Mouse (Mus musculus) midbrain, embryonic 16.5 days (tissue): ENCODE results near the gene Galr3. TPM values are rescaled to one million over a fixed set of nuclear protein-coding genes. Genes with fewer than 3 reads are reported as not detected.
A peak's percentile ranks its signal among the peaks of the same experiment; 100 is the strongest.

Source experiments
- ATAC-seq: fragments of 200-750 bp; cut with Nextera tagmentation; 2 replicates; pipeline ENCODE4 v1.8.0; 2017; ENCODE audit warnings: moderate TSS enrichment
- H3K27ac ChIP-seq: fragments of 300-500 bp; sonication (generic); 2 replicates; pipeline ENCODE4 v1.5.1; 2014; ENCODE audit warnings: mild to moderate bottlenecking, low read length, mixed read lengths
- H3K27me3 ChIP-seq: fragments of 300-500 bp; sonication (generic); 2 replicates; pipeline ENCODE4 v1.6.1; 2014; ENCODE audit warnings: low read depth, low read length, mixed read lengths; ENCODE audit not compliant: control insufficient read depth, insufficient read depth
- H3K36me3 ChIP-seq: fragments of 300-500 bp; sonication (generic); 2 replicates; pipeline ENCODE4 v1.6.1; 2014; ENCODE audit warnings: mild to moderate bottlenecking, low read length, moderate library complexity, mixed read lengths; ENCODE audit not compliant: control insufficient read depth, insufficient read depth
- H3K4me1 ChIP-seq: fragments of 300-500 bp; sonication (generic); 2 replicates; pipeline ENCODE4 v1.6.1; 2014; ENCODE audit warnings: mild to moderate bottlenecking, low read length, mixed read lengths; ENCODE audit not compliant: control insufficient read depth, insufficient read depth
- H3K4me2 ChIP-seq: fragments of 300-500 bp; sonication (generic); 2 replicates; pipeline ENCODE4 v1.6.1; 2014; ENCODE audit warnings: mild to moderate bottlenecking, low read length, mixed read lengths
- H3K4me3 ChIP-seq: fragments of 300-500 bp; sonication (generic); 2 replicates; pipeline ENCODE4 v1.5.1; 2014; ENCODE audit warnings: low read depth, mild to moderate bottlenecking, low read length, moderate library complexity, mixed read lengths
- H3K9ac ChIP-seq: fragments of 300-500 bp; sonication (generic); 2 replicates; pipeline ENCODE4 v1.6.1; 2014; ENCODE audit warnings: low read depth, low read length, mixed read lengths
- H3K9me3 ChIP-seq: fragments of 300-500 bp; sonication (generic); replicated peaks from 2 replicates; pipeline ENCODE4 v1.6.1; 2014; ENCODE audit warnings: mild to moderate bottlenecking, low read length, mixed read lengths; ENCODE audit not compliant: control insufficient read depth, poor library complexity, severe bottlenecking
- WGBS: fragments of 180-500 bp; shearing (Covaris S2); extraction: QIAGEN DNeasy Blood & Tissue Kit; methylation state at CpG from one replicate; pipeline ENCODE4 v1.1.7; 2014; 5-methylcytosine and 5-hydroxymethylcytosine counted together
- polyA plus RNA-seq: library from polyadenylated mRNA; unstranded; fragments of >200 nt; fragmentation: Nextera tagmentation; extraction: Ambion mirVana; gene quantifications from 2 replicates; pipeline ENCODE4 v1.2.1, GENCODE M21; 2015

Galr3 gene
- polyA plus RNA-seq, 1 experiment from 2014 or later = not detected

DNA sequence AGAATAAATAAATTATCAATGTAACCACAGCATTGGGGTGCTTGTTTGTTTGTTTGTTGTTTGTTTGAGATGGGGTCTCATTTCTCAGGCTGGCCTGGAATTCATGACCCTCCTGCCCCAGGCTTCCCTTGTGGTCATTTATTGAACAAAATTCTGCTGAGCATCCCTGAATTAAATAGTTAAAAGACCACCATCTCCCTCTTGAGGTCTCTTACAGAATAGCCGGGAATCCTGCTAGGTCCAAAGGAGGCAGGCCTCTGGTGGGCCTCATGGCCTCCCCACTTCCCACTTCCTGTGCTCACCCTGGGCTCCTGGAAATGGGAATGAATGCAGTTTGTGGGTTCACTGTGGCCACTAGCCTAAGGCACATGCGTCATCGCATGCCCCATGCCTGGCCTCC, 22.8 kb upstream of the Galr3 start:
- Histone ChIP-seq H3K4me3 (no peak overlapping the region), H3K4me2 (no peak overlapping the region), H3K27me3 (no peaks in the 10 kb centered on the region), H3K36me3 (no peaks in the 10 kb centered on the region), H3K4me1 (no peaks in the 10 kb centered on the region), H3K9ac (no peak overlapping the region), H3K9me3 (no peaks in the 10 kb centered on the region), H3K27ac (no peak overlapping the region)
- no peak for ATAC-seq
- 67% methylated on average over 3 of the region's 3 CpGs for WGBS

DNA sequence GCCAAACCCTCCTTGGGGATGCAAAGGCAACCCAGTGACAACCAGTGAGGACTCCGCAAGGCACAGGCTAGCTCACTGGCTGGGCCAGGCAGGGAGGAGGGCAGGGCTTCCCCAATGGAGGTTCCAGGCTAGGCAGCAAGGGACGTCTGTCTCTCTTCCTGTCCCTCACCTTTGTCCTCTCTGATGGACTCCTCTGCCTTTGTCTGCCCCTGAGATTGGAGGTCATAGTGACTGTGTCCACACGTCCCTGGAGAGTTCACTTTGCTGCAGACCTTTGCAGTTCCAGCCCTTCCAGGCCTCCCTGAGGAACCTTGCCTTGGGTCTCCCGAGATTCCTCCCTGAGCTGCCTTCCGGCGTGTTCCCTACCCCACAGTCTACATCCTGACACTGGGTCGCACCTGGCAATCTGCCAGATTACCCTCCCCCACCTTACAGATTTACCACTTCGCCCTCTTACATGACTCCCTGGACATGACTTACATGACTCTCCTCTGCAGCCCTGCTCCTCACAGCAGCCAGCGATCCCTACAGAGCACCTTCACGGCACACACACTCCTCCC, 18.9 kb upstream of the Galr3 start:
- peaks cover 14% of the 10 kb centered on the region for H3K4me1 ChIP-seq
- H3K4me2 ChIP-seq = no peak overlapping the region
- H3K4me3 ChIP-seq = no peak overlapping the region
- no peak overlapping the region for H3K9ac ChIP-seq
- 74% methylated on average over 10 of the region's 10 CpGs for WGBS
- H3K9me3 ChIP-seq = no peaks in the 10 kb centered on the region
- no peaks in the 10 kb centered on the region for H3K27me3 ChIP-seq
- no peak overlapping the region for H3K27ac ChIP-seq
- H3K36me3 ChIP-seq = no peaks in the 10 kb centered on the region
- no peak for ATAC-seq

DNA sequence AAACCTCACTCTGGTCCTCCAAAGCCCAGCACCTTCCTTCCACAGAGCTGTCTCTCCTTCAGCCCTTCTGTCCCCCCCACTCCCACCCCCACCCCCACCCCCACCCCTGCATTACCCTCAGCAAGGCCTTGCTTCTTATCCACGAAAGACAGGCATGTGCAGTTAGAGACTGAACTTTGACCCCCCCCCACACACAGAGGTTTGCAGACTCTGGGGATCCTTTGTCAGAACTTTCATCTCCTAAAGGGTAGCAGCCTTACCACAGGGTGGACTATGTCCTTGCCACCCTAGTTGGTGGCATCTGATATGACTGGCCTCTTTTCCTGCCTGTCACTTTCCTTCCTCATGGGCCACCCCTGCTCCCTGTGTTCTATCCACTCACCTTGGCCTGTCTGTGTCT, 18.3 kb upstream of the Galr3 start:
- Histone ChIP-seq H3K9me3 (no peaks in the 10 kb centered on the region), H3K4me3 (no peak overlapping the region), H3K4me2 (no peak overlapping the region), H3K36me3 (no peaks in the 10 kb centered on the region), H3K27me3 (no peaks in the 10 kb centered on the region), H3K9ac (no peak overlapping the region), H3K4me1 (peaks cover 14% of the 10 kb centered on the region), H3K27ac (no peak overlapping the region)
- no peak for ATAC-seq
- WGBS = 42% methylated on average over 1 of the region's 1 CpGs

DNA sequence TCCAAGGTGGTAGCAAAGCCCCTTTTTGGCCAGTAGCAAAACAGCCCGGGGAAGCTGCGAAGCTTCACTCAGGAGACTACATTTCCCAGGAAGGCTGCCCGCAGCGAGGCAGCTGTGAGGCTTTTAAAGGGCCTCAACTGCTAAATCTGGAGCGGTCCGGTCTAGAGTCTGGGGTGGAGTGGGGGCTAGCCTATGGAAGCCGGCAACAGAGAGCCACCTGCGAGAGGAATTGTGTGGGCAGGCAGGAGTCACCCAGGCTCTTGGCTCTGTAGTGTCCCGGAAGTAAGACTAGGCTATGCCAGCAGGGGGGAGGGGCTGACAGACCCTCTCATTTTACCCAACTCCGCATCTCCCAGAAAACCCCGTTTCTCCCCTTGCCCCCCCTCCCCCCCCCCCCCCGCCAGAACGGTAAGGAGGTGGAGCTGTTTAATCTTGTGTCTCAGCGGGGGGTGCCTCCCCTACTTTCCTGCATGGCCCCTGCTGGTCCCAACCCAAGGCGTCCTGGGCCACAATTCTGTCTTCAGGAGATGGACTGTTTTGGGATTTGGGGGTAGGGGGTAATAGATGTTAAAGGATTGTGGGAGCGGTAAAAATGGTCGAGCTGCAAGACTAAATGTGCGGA, 15.9 kb upstream of the Galr3 start:
- Histone ChIP-seq H3K27me3 (no peaks in the 10 kb centered on the region), H3K4me2 (peak overlapping the region; percentile 38), H3K4me1 (peaks cover 28% of the 10 kb centered on the region), H3K36me3 (no peaks in the 10 kb centered on the region), H3K4me3 (no peak overlapping the region), H3K9ac (peak overlapping the region; percentile 32), H3K27ac (no peak overlapping the region), H3K9me3 (no peaks in the 10 kb centered on the region)
- no peak for ATAC-seq
- WGBS = 13% methylated on average over 15 of the region's 18 CpGs

DNA sequence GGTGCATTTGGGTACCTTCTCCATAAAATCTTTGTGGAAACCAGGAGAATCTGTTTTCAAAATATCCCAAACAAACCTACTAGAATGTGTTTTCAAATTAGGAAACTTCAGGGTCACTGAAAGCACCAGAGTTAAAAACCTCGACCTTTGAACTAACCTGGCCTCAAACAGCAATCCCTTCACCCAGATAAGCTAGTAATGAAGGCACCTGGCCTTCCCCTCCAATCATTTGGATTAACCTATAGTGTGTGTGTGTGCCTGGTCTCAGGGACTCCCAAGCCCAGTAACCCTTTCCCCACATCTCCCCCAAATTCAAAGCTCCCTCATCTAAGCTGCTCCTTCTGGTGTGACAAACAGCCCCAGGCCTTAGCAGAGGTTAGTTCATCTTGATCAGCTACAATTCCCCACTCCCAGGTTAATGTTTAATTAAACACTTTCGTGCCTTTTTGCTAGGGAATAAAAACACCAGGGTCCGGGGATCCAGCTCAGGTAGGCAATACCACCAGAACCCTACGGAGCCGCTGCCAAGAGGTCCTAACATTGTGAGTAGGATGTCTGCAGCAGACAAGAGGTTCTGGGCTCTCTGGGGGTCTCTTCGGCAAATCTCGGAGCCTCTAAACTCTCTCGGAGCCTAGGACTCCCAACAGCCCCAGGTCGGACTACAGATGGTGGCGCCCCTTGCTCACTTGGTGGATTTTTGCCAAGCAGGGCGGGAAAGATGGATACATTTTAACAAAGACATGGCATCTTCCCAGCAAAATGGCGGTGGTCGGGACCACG, 15.0 kb upstream of the Galr3 start:
- no peaks in the 10 kb centered on the region for H3K27me3 ChIP-seq
- peak overlapping the region; percentile 99 for H3K4me2 ChIP-seq
- H3K27ac ChIP-seq = no peak overlapping the region
- WGBS = 45% methylated on average over 14 of the region's 14 CpGs
- H3K4me1 ChIP-seq = peaks cover 35% of the 10 kb centered on the region
- H3K9me3 ChIP-seq = no peaks in the 10 kb centered on the region
- no peak for ATAC-seq
- no peak overlapping the region for H3K4me3 ChIP-seq
- peak overlapping the region; percentile 97; the same call in 1 of the 2 replicates for H3K9ac ChIP-seq
- H3K36me3 ChIP-seq = no peaks in the 10 kb centered on the region

GRCm38 (mm10) chr15:79027291-79028205, 14.1 kb upstream of the Galr3 start:
- peak overlapping the region; percentile 71 for H3K4me3 ChIP-seq
- peak overlapping the region; percentile 93 for H3K27ac ChIP-seq
- WGBS = 10% methylated on average over 25 of the region's 46 CpGs
- H3K9ac ChIP-seq = peak overlapping the region; percentile 97
- H3K36me3 ChIP-seq = no peaks in the 10 kb centered on the region
- ATAC-seq = 0 out of 2 replicates have a peak, but pooled peaks have one; percentile 22
- peaks cover 38% of the 10 kb centered on the region for H3K4me1 ChIP-seq
- no peaks in the 10 kb centered on the region for H3K27me3 ChIP-seq
- peak overlapping the region; percentile 99 for H3K4me2 ChIP-seq
- no peaks in the 10 kb centered on the region for H3K9me3 ChIP-seq

- H3K27ac ChIP-seq = peak within 1 kb of the TSS; percentile 93
- H3K9ac ChIP-seq = peak within 1 kb of the TSS; percentile 97
- H3K36me3 ChIP-seq = no peaks in the 10 kb centered on the region
- H3K4me2 ChIP-seq = peak within 1 kb of the TSS; percentile 99
- peak within 1 kb of the TSS; percentile 71 for H3K4me3 ChIP-seq
- no peaks in the 10 kb centered on the region for H3K27me3 ChIP-seq
- H3K4me1 ChIP-seq = peaks cover 38% of the 10 kb centered on the region
- under 1% methylated on average over 46 of the region's 58 CpGs for WGBS
- no peaks in the 10 kb centered on the region for H3K9me3 ChIP-seq
- peak; percentile 87 for ATAC-seq
These were observed 13.4 kb upstream of the Galr3 start, which contains the start of gene H1f0 for GRCm38 (mm10) chr15:79028237-79028738. Gene H1f0 (plus strand): TSS chr15:79028450.

DNA sequence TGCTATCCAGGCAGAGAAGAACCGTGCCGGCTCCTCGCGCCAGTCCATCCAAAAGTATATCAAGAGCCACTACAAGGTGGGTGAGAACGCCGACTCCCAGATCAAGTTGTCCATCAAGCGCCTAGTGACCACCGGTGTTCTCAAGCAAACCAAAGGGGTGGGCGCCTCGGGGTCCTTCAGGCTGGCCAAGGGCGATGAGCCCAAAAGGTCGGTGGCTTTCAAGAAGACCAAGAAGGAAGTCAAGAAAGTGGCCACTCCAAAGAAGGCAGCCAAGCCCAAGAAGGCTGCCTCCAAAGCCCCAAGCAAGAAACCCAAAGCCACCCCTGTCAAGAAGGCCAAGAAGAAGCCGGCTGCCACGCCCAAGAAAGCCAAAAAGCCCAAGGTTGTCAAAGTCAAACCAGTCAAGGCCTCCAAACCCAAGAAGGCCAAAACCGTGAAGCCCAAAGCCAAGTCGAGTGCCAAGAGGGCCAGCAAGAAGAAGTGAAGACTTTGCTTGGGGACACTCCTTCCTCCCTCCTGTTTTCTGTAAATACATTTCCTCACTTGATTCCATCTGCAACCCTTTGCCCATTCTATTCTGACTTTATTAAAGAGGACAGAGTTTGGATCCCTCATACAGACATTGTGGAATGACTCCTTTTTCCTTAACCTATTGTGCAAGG, 12.7 kb upstream of the Galr3 start:
- no peaks in the 10 kb centered on the region for H3K27me3 ChIP-seq
- H3K36me3 ChIP-seq = no peaks in the 10 kb centered on the region
- peak overlapping the region; percentile 93 for H3K27ac ChIP-seq
- peaks cover 38% of the 10 kb centered on the region for H3K4me1 ChIP-seq
- H3K4me2 ChIP-seq = peak overlapping the region; percentile 99
- peak overlapping the region; percentile 97 for H3K9ac ChIP-seq
- WGBS = 26% methylated on average over 16 of the region's 16 CpGs
- no peaks in the 10 kb centered on the region for H3K9me3 ChIP-seq
- H3K4me3 ChIP-seq = peak overlapping the region; percentile 71
- no peak for ATAC-seq
